9 mouse cellular contexts compared by ENCODE assay signal in genomic region chr13:46257847-46258246, GRCm38 (mm10). TPM values are rescaled to one million over a fixed set of nuclear protein-coding genes. Genes with fewer than 3 reads are reported as not detected.
DNase-seq lines count a peak whose midpoint lies in the region; ATAC-seq and TF ChIP-seq lines count a peak whose summit lies in the region.
"Had no signal": no experiment of that assay in that cellular context is flagged by ENCODE, and none has a peak within 500 bp of the region (broad histone marks: within the 10 kb centered on the region; RNA-seq: fewer than 3 reads in every experiment).

No protein-coding gene starts in this region.

- TF ChIP-seq CTCF in lung, embryonic 14.5 days (IDR thresholded peaks at IDR 0.05; ENCODE audit: low read depth), result peak; percentile 73

- no peaks in the 10 kb centered on the region for H3K36me3 ChIP-seq in lung, embryonic 14.5 days (ENCODE audit: insufficient read depth)

- H3K27ac ChIP-seq in lung, embryonic 14.5 days (ENCODE audit: low read depth), result no peak overlapping the region

- H3K4me2 ChIP-seq in lung, embryonic 14.5 days, result no peak overlapping the region

- ATAC-seq in lung, embryonic 14.5 days (ENCODE audit: insufficient read depth), result no peak
- no peak for ATAC-seq in activated CD4-positive, CD25-positive, alpha-beta regulatory T cell, adult 4 months

- H3K4me3 ChIP-seq in lung, embryonic 14.5 days (ENCODE audit: low read depth, low read length), result no peak overlapping the region

- H3K27me3 ChIP-seq in lung, embryonic 14.5 days (ENCODE audit: insufficient read depth, low read length), result no peaks in the 10 kb centered on the region

- DNase-seq in ES-CJ7 (ENCODE audit: low read depth, low spot score) (peak; percentile 63), adipocyte (ENCODE audit: low spot score) (peak; percentile 21)
- DNase-seq in cerebellum, postnatal 4 days (ENCODE audit: low spot score in 2 of 2), result peak; percentile 55 to 76
- peak; percentile 75 for DNase-seq in gastrocnemius, postnatal 14 days
- DNase-seq in kidney, postnatal 14 days, result peak; percentile 76
- DNase-seq in lung, embryonic 14.5 days, result peak; percentile 88
- peak; percentile 79 to 88 for DNase-seq in right cerebral cortex, postnatal 10 days (ENCODE audit: low spot score in 2 of 2)

- 3% methylated on average over 4 of the region's 4 CpGs for WGBS in lung, embryonic 14.5 days

- intact Hi-C loops in gastrocnemius, postnatal 14 days (cut with DNase I; ENCODE audit: low total_unique reads), result no loop called here

- H3K9me3 ChIP-seq in lung, embryonic 14.5 days (ENCODE audit: low read depth, low read length), result no peaks in the 10 kb centered on the region

- H3K4me1 ChIP-seq in lung, embryonic 14.5 days (ENCODE audit: insufficient read depth), result no peaks in the 10 kb centered on the region

- H3K9ac ChIP-seq in lung, embryonic 14.5 days, result no peak overlapping the region

RNA-seq across cellular contexts. Expression of gene Stmnd1, which starts 15.7 kb away (rescaled TPM):
- total RNA-seq in gastrocnemius, postnatal 14 days (2021), result under 1 TPM; 0.70 to 0.71 TPM
- polyA plus RNA-seq in lung, embryonic 14.5 days (2014; fragmentation: Nextera tagmentation; extraction: Ambion mirVana), result not detected in 2 replicates
- polyA plus RNA-seq in activated CD4-positive, CD25-positive, alpha-beta regulatory T cell, adult 4 months (2017; shearing (Covaris generic)), result not detected
- polyA plus RNA-seq: heart, embryonic 14.5 days had no signal

Comparison
In these comparisons a context has a peak if more than half of its experiments do, and no peak if none do; other contexts are left out.
1. DNase-seq: peak in every context shown above with its lines; median percentile 88 in lung, embryonic 14.5 days; 84 in right cerebral cortex, postnatal 10 days; 76 in kidney, postnatal 14 days; 75 in gastrocnemius, postnatal 14 days; 66 in cerebellum, postnatal 4 days; 63 in ES-CJ7; 21 in adipocyte.